Mouse (Mus musculus): ENCODE results near the gene Fbxl13. TPM values are rescaled to one million over a fixed set of nuclear protein-coding genes. Genes with fewer than 3 reads are reported as not detected.

Fbxl13 gene
- total RNA-seq, 2 experiments from 2014 or later = 0.26 to 0.36 TPM

Other genes with a start within 250 kb of the Fbxl13 start
- gene Ccdc146, start 221.0 kb downstream of the Fbxl13 start, total RNA-seq (2021) = under 1 TPM; 0.50 to 0.95 TPM
- gene Fam185a, start 220.7 kb downstream of the Fbxl13 start, total RNA-seq (2021) = 10 to 100 TPM; 11.4 to 13.9 TPM
- gene Lrrc17, start 102.1 kb downstream of the Fbxl13 start, total RNA-seq (2021) = 1 to 10 TPM; 2.0 to 2.2 TPM
- 10 to 100 TPM; 48.4 to 58.1 TPM for gene Armc10, start 179 bp upstream of the Fbxl13 start, total RNA-seq (2021)
- gene Napepld, start 55.8 kb upstream of the Fbxl13 start, total RNA-seq (2021) = 1 to 10 TPM; 2.3 to 2.8 TPM
- gene Pmpcb, start 91.5 kb upstream of the Fbxl13 start, total RNA-seq (2021) = 10 to 100 TPM; 66.9 to 73.3 TPM
- 10 to 100 TPM; 45.8 to 51.6 TPM for gene Dnajc2, start 139.6 kb upstream of the Fbxl13 start, total RNA-seq (2021)
- gene Psmc2, start 139.6 kb upstream of the Fbxl13 start, total RNA-seq (2021) = 100 to 1,000 TPM; 110 to 115 TPM
- under 1 TPM; 0.28 to 0.56 TPM for gene Slc26a5, start 220.0 kb upstream of the Fbxl13 start, total RNA-seq (2021)

All from left cerebral cortex, postnatal 4 days (tissue).